Mouse (Mus musculus) gastrocnemius, adult 18-20 months (tissue): ENCODE data around the gene Ppp2r5b. TPM values are rescaled to one million over a fixed set of nuclear protein-coding genes. Genes with fewer than 3 reads are reported as not detected.

Experiments used
- DNase-seq: peaks from one replicate; pipeline ENCODE4 v3.0.0; 2021; ENCODE audit warnings: low spot score
- total RNA-seq, 2 experiments: library from RNA; stranded (reverse); gene quantifications; 2 replicates each; pipeline ENCODE4 v1.2.3; 2021

The Ppp2r5b gene
- total RNA-seq, 2 experiments from 2014 or later: 34.9 to 38.2 TPM

GRCm38 (mm10) chr19:6269798-6270475 lies 34.3 kb upstream of the Ppp2r5b start:
- no peak for DNase-seq

- DNase-seq: peak; percentile 32
These were observed 33.0 kb upstream of the Ppp2r5b start for GRCm38 (mm10) chr19:6268670-6269132.

- peak; percentile 90 for DNase-seq
These were observed 32.5 kb upstream of the Ppp2r5b start for GRCm38 (mm10) chr19:6268170-6268528.

GRCm38 (mm10) chr19:6267306-6268169 lies 31.9 kb upstream of the Ppp2r5b start:
- peak; percentile 29 for DNase-seq

GRCm38 (mm10) chr19:6265727-6266182 lies 30.1 kb upstream of the Ppp2r5b start:
- DNase-seq: no peak

- DNase-seq: no peak
These were observed 29.3 kb upstream of the Ppp2r5b start for GRCm38 (mm10) chr19:6264945-6265344.

GRCm38 (mm10) chr19:6264200-6264599 lies 28.5 kb upstream of the Ppp2r5b start:
- no peak for DNase-seq

GRCm38 (mm10) chr19:6262839-6263433 lies 27.3 kb upstream of the Ppp2r5b start:
- no peak for DNase-seq

GRCm38 (mm10) chr19:6262222-6262621 lies 26.6 kb upstream of the Ppp2r5b start:
- DNase-seq: peak; percentile 63

GRCm38 (mm10) chr19:6261379-6261778 lies 25.7 kb upstream of the Ppp2r5b start:
- no peak for DNase-seq

GRCm38 (mm10) chr19:6260946-6261345 lies 25.3 kb upstream of the Ppp2r5b start:
- no peak for DNase-seq

GRCm38 (mm10) chr19:6260428-6260827 lies 24.8 kb upstream of the Ppp2r5b start:
- DNase-seq: no peak

- DNase-seq: no peak
These were observed 17.3 kb upstream of the Ppp2r5b start for GRCm38 (mm10) chr19:6253021-6253420.

GRCm38 (mm10) chr19:6247526-6248300 lies 12.0 kb upstream of the Ppp2r5b start:
- DNase-seq: no peak

- DNase-seq: no peak
These were observed 10.1 kb upstream of the Ppp2r5b start for GRCm38 (mm10) chr19:6245806-6246205.

- DNase-seq: no peak
These were observed 7.6 kb upstream of the Ppp2r5b start for GRCm38 (mm10) chr19:6243226-6243625.

- DNase-seq: peak; percentile 44
These were observed 6.6 kb upstream of the Ppp2r5b start for GRCm38 (mm10) chr19:6242281-6242680.

GRCm38 (mm10) chr19:6241274-6242107 lies 5.8 kb upstream of the Ppp2r5b start, which contains the start of gene Atg2a:
Gene Atg2a, plus strand, starts transcription at chr19:6241668.
- peak; percentile 98 for DNase-seq

GRCm38 (mm10) chr19:6240725-6241124 lies 5.1 kb upstream of the Ppp2r5b start:
- DNase-seq: no peak

GRCm38 (mm10) chr19:6240136-6240535 lies 4.5 kb upstream of the Ppp2r5b start:
- DNase-seq: no peak
